Mouse (Mus musculus): ENCODE results near the gene Nkx1-1. TPM values are rescaled to one million over a fixed set of nuclear protein-coding genes. Genes with fewer than 3 reads are reported as not detected.
A peak's percentile ranks its signal among the peaks of the same experiment; 100 is the strongest.

Nkx1-1 gene
- polyA plus RNA-seq, 1 experiment from 2014 or later: not detected

GRCm38 (mm10) chr5:33432057-33432935 is 1.5 kb downstream of the Nkx1-1 start:
- Histone ChIP-seq H3K4me2 (ENCODE audit: low read length) (no peak overlapping the region), H3K36me3 (ENCODE audit: control insufficient read depth, insufficient read depth, low read length) (no peaks in the 10 kb centered on the region), H3K9me3 (ENCODE audit: control insufficient read depth, low read length) (no peaks in the 10 kb centered on the region), H3K4me1 (ENCODE audit: control insufficient read depth in 2 of 2, insufficient read depth in 2 of 2, low read length in 2 of 2) (peaks cover 9 to 39% of the 10 kb centered on the region in 2 experiments), H3K4me3 (ENCODE audit: control insufficient read depth in 1 of 2, insufficient read depth in 1 of 2, low read depth in 1 of 2, low read length in 2 of 2) (0 out of 4 replicates have a peak overlapping the region, but pooled peaks of 1 of the 2 experiments have one; percentile 41), H3K27ac (replicated peaks in 1 of 2; ENCODE audit: control insufficient read depth in 1 of 2, insufficient read depth in 1 of 2, low read depth in 2 of 2, low read length in 2 of 2) (no peak overlapping the region), H3K9ac (ENCODE audit: low read length) (no peak overlapping the region), H3K27me3 (ENCODE audit: control insufficient read depth, insufficient read depth, low read length) (peaks cover 93% of the 10 kb centered on the region)
- WGBS: 2% methylated on average over 39 of the region's 39 CpGs
- ATAC-seq (ENCODE audit: insufficient number of reproducible peaks, insufficient read depth, low FRiP score, low read depth): no peak

- Histone ChIP-seq H3K4me3 (ENCODE audit: control insufficient read depth in 1 of 2, insufficient read depth in 1 of 2, low read depth in 1 of 2, low read length in 2 of 2) (peak overlapping the region; percentile 15 to 41; a peak in 3 of 4 replicates), H3K36me3 (ENCODE audit: control insufficient read depth, insufficient read depth, low read length) (no peaks in the 10 kb centered on the region), H3K9me3 (ENCODE audit: control insufficient read depth, low read length) (no peaks in the 10 kb centered on the region), H3K27ac (replicated peaks in 1 of 2; ENCODE audit: control insufficient read depth in 1 of 2, insufficient read depth in 1 of 2, low read depth in 2 of 2, low read length in 2 of 2) (no peak overlapping the region), H3K27me3 (ENCODE audit: control insufficient read depth, insufficient read depth, low read length) (peaks cover 84% of the 10 kb centered on the region), H3K9ac (ENCODE audit: low read length) (no peak overlapping the region), H3K4me1 (ENCODE audit: control insufficient read depth in 2 of 2, insufficient read depth in 2 of 2, low read length in 2 of 2) (peaks cover 9 to 39% of the 10 kb centered on the region in 2 experiments), H3K4me2 (ENCODE audit: low read length) (peak overlapping the region; percentile 61)
- WGBS: under 1% methylated on average over 75 of the region's 77 CpGs
- no peak for ATAC-seq (ENCODE audit: insufficient number of reproducible peaks, insufficient read depth, low FRiP score, low read depth)
Observed at GRCm38 (mm10) chr5:33431173-33432005, 2.4 kb downstream of the Nkx1-1 start.

GRCm38 (mm10) chr5:33430511-33431172 is 3.1 kb downstream of the Nkx1-1 start:
- Histone ChIP-seq H3K4me3 (ENCODE audit: control insufficient read depth in 1 of 2, insufficient read depth in 1 of 2, low read depth in 1 of 2, low read length in 2 of 2) (peak overlapping the region; percentile 15 to 41; a peak in 3 of 4 replicates), H3K4me1 (ENCODE audit: control insufficient read depth in 2 of 2, insufficient read depth in 2 of 2, low read length in 2 of 2) (peaks cover 9 to 39% of the 10 kb centered on the region in 2 experiments), H3K27me3 (ENCODE audit: control insufficient read depth, insufficient read depth, low read length) (peaks cover 81% of the 10 kb centered on the region), H3K9me3 (ENCODE audit: control insufficient read depth, low read length) (no peaks in the 10 kb centered on the region), H3K36me3 (ENCODE audit: control insufficient read depth, insufficient read depth, low read length) (no peaks in the 10 kb centered on the region), H3K4me2 (ENCODE audit: low read length) (peak overlapping the region; percentile 61), H3K9ac (ENCODE audit: low read length) (no peak overlapping the region), H3K27ac (replicated peaks in 1 of 2; ENCODE audit: control insufficient read depth in 1 of 2, insufficient read depth in 1 of 2, low read depth in 2 of 2, low read length in 2 of 2) (no peak overlapping the region)
- 1% methylated on average over 52 of the region's 64 CpGs for WGBS
- no peak for ATAC-seq (ENCODE audit: insufficient number of reproducible peaks, insufficient read depth, low FRiP score, low read depth)

- Histone ChIP-seq H3K4me3 (ENCODE audit: control insufficient read depth in 1 of 2, insufficient read depth in 1 of 2, low read depth in 1 of 2, low read length in 2 of 2) (peak overlapping the region in 1 of 2 experiments; percentile 41; a peak in 1 of 4 replicates), H3K27me3 (ENCODE audit: control insufficient read depth, insufficient read depth, low read length) (peaks cover 80% of the 10 kb centered on the region), H3K9ac (ENCODE audit: low read length) (no peak overlapping the region), H3K36me3 (ENCODE audit: control insufficient read depth, insufficient read depth, low read length) (no peaks in the 10 kb centered on the region), H3K4me2 (ENCODE audit: low read length) (peak overlapping the region; percentile 61; the same call in 1 of the 2 replicates), H3K27ac (replicated peaks in 1 of 2; ENCODE audit: control insufficient read depth in 1 of 2, insufficient read depth in 1 of 2, low read depth in 2 of 2, low read length in 2 of 2) (no peak overlapping the region), H3K4me1 (ENCODE audit: control insufficient read depth in 2 of 2, insufficient read depth in 2 of 2, low read length in 2 of 2) (peaks cover 9 to 39% of the 10 kb centered on the region in 2 experiments), H3K9me3 (ENCODE audit: control insufficient read depth, low read length) (no peaks in the 10 kb centered on the region)
- no peak for ATAC-seq (ENCODE audit: insufficient number of reproducible peaks, insufficient read depth, low FRiP score, low read depth)
- WGBS: 5% methylated on average over 16 of the region's 16 CpGs
Observed at GRCm38 (mm10) chr5:33430106-33430505, 3.7 kb downstream of the Nkx1-1 start.

GRCm38 (mm10) chr5:33427461-33427860 is 6.3 kb downstream of the Nkx1-1 start:
- Histone ChIP-seq H3K9ac (ENCODE audit: low read length) (no peak overlapping the region), H3K27me3 (ENCODE audit: control insufficient read depth, insufficient read depth, low read length) (peaks cover 57% of the 10 kb centered on the region)

GRCm38 (mm10) chr5:33420313-33420712 is 13.5 kb downstream of the Nkx1-1 start:
- no peak overlapping the region for H3K4me3 ChIP-seq (ENCODE audit: control insufficient read depth in 1 of 2, insufficient read depth in 1 of 2, low read depth in 1 of 2, low read length in 2 of 2)
- no peak overlapping the region for H3K4me2 ChIP-seq (ENCODE audit: low read length)
- H3K9me3 ChIP-seq (ENCODE audit: control insufficient read depth, low read length): no peaks in the 10 kb centered on the region
- H3K36me3 ChIP-seq (ENCODE audit: control insufficient read depth, insufficient read depth, low read length): no peaks in the 10 kb centered on the region
- no peak overlapping the region for H3K27ac ChIP-seq (replicated peaks in 1 of 2; ENCODE audit: control insufficient read depth in 1 of 2, insufficient read depth in 1 of 2, low read depth in 2 of 2, low read length in 2 of 2)
- no peak for ATAC-seq (ENCODE audit: insufficient number of reproducible peaks, insufficient read depth, low FRiP score, low read depth)
- H3K4me1 ChIP-seq (ENCODE audit: control insufficient read depth in 2 of 2, insufficient read depth in 2 of 2, low read length in 2 of 2): no peaks in the 10 kb centered on the region
- no peak overlapping the region for H3K9ac ChIP-seq (ENCODE audit: low read length)
- 54% methylated on average over 3 of the region's 3 CpGs for WGBS
- H3K27me3 ChIP-seq (ENCODE audit: control insufficient read depth, insufficient read depth, low read length): peaks cover 5% of the 10 kb centered on the region; the same call in 1 of the 2 replicates

More at GRCm38 (mm10) chr5:33427461-33427860, 6.3 kb downstream of the Nkx1-1 start:
- Histone ChIP-seq H3K9me3 (ENCODE audit: control insufficient read depth, low read length) (no peaks in the 10 kb centered on the region), H3K4me1 (ENCODE audit: control insufficient read depth in 2 of 2, insufficient read depth in 2 of 2, low read length in 2 of 2) (peaks cover 2 to 20% of the 10 kb centered on the region in 2 experiments; a peak in 3 of 4 replicates), H3K27ac (replicated peaks in 1 of 2; ENCODE audit: control insufficient read depth in 1 of 2, insufficient read depth in 1 of 2, low read depth in 2 of 2, low read length in 2 of 2) (no peak overlapping the region), H3K36me3 (ENCODE audit: control insufficient read depth, insufficient read depth, low read length) (no peaks in the 10 kb centered on the region), H3K4me2 (ENCODE audit: low read length) (no peak overlapping the region), H3K4me3 (ENCODE audit: control insufficient read depth in 1 of 2, insufficient read depth in 1 of 2, low read depth in 1 of 2, low read length in 2 of 2) (no peak overlapping the region)
- no peak for ATAC-seq (ENCODE audit: insufficient number of reproducible peaks, insufficient read depth, low FRiP score, low read depth)

GRCm38 (mm10) chr5:33400819-33401218 is 33.0 kb downstream of the Nkx1-1 start:
- Histone ChIP-seq H3K4me3 (ENCODE audit: control insufficient read depth in 1 of 2, insufficient read depth in 1 of 2, low read depth in 1 of 2, low read length in 2 of 2) (no peak overlapping the region), H3K9ac (ENCODE audit: low read length) (no peak overlapping the region), H3K27ac (replicated peaks in 1 of 2; ENCODE audit: control insufficient read depth in 1 of 2, insufficient read depth in 1 of 2, low read depth in 2 of 2, low read length in 2 of 2) (no peak overlapping the region), H3K4me1 (ENCODE audit: control insufficient read depth in 2 of 2, insufficient read depth in 2 of 2, low read length in 2 of 2) (peaks cover 6 to 16% of the 10 kb centered on the region in 2 experiments), H3K9me3 (ENCODE audit: control insufficient read depth, low read length) (no peaks in the 10 kb centered on the region), H3K36me3 (ENCODE audit: control insufficient read depth, insufficient read depth, low read length) (peaks cover 5% of the 10 kb centered on the region; the same call in 1 of the 2 replicates), H3K27me3 (ENCODE audit: control insufficient read depth, insufficient read depth, low read length) (no peaks in the 10 kb centered on the region), H3K4me2 (ENCODE audit: low read length) (no peak overlapping the region)
- WGBS: 44% methylated on average over 12 of the region's 12 CpGs
- no peak for ATAC-seq (ENCODE audit: insufficient number of reproducible peaks, insufficient read depth, low FRiP score, low read depth)

Data from heart, embryonic 14.5 days (tissue).